Mouse (Mus musculus): ENCODE results near the gene Vmn1r4.

The Vmn1r4 gene

GRCm38 (mm10) chr6:56923726-56924707, at the start of gene Vmn1r4, which contains the start of gene Nt5c3:
Gene Vmn1r4, plus strand, starts transcription at chr6:56924015.
Gene Nt5c3, minus strand, starts transcription at chr6:56923932.
- DNase-seq (ENCODE audit: low spot score) = peak; percentile 93

- no peak for DNase-seq (ENCODE audit: low spot score)
These were observed 46.9 kb upstream of the Vmn1r4 start for GRCm38 (mm10) chr6:56876870-56877269.

- no peak for DNase-seq (ENCODE audit: low spot score)
These were observed 45.8 kb upstream of the Vmn1r4 start for GRCm38 (mm10) chr6:56877985-56878384.

- no peak for DNase-seq (ENCODE audit: low spot score)
These were observed 44.4 kb upstream of the Vmn1r4 start for GRCm38 (mm10) chr6:56879352-56879955.

GRCm38 (mm10) chr6:56888561-56888960, 35.3 kb upstream of the Vmn1r4 start:
- DNase-seq (ENCODE audit: low spot score) = no peak

- no peak for DNase-seq (ENCODE audit: low spot score)
These were observed 33.1 kb upstream of the Vmn1r4 start for GRCm38 (mm10) chr6:56890762-56891161.

GRCm38 (mm10) chr6:56899601-56900000, 24.2 kb upstream of the Vmn1r4 start:
- DNase-seq (ENCODE audit: low spot score) = no peak

- no peak for DNase-seq (ENCODE audit: low spot score)
These were observed 22.5 kb upstream of the Vmn1r4 start for GRCm38 (mm10) chr6:56901336-56901735.

- peak; percentile 84 for DNase-seq (ENCODE audit: low spot score)
These were observed 21.9 kb upstream of the Vmn1r4 start for GRCm38 (mm10) chr6:56901824-56902386.

GRCm38 (mm10) chr6:56902606-56903520, 21.0 kb upstream of the Vmn1r4 start:
- DNase-seq (ENCODE audit: low spot score) = no peak

- no peak for DNase-seq (ENCODE audit: low spot score)
These were observed 20.0 kb upstream of the Vmn1r4 start for GRCm38 (mm10) chr6:56903831-56904230.

- no peak for DNase-seq (ENCODE audit: low spot score)
These were observed 19.5 kb upstream of the Vmn1r4 start for GRCm38 (mm10) chr6:56904330-56904729.

- DNase-seq (ENCODE audit: low spot score) = no peak
These were observed 18.8 kb upstream of the Vmn1r4 start for GRCm38 (mm10) chr6:56904982-56905381.

- no peak for DNase-seq (ENCODE audit: low spot score)
These were observed 18.3 kb upstream of the Vmn1r4 start for GRCm38 (mm10) chr6:56905486-56905885.

GRCm38 (mm10) chr6:56906121-56906846, 17.5 kb upstream of the Vmn1r4 start:
- no peak for DNase-seq (ENCODE audit: low spot score)

GRCm38 (mm10) chr6:56907973-56908372, 15.8 kb upstream of the Vmn1r4 start:
- no peak for DNase-seq (ENCODE audit: low spot score)

- DNase-seq (ENCODE audit: low spot score) = no peak
These were observed 15.4 kb upstream of the Vmn1r4 start for GRCm38 (mm10) chr6:56908397-56908796.

GRCm38 (mm10) chr6:56908912-56909311, 14.9 kb upstream of the Vmn1r4 start:
- DNase-seq (ENCODE audit: low spot score) = peak; percentile 67

- no peak for DNase-seq (ENCODE audit: low spot score)
These were observed 12.9 kb upstream of the Vmn1r4 start for GRCm38 (mm10) chr6:56910910-56911309.

- DNase-seq (ENCODE audit: low spot score) = no peak
These were observed 10.5 kb upstream of the Vmn1r4 start for GRCm38 (mm10) chr6:56913092-56913858.
